Mouse (Mus musculus) hindlimb bud, embryonic 11.5 days (tissue): Measurements from ENCODE around the gene Palld.

ENCODE experiments used
- DNase-seq: peaks from one replicate; pipeline ENCODE4 v3.0.0-alpha.2; 2012; ENCODE audit warnings: low read depth, low spot score; ENCODE audit errors: extremely low spot score

The Palld gene

DNA sequence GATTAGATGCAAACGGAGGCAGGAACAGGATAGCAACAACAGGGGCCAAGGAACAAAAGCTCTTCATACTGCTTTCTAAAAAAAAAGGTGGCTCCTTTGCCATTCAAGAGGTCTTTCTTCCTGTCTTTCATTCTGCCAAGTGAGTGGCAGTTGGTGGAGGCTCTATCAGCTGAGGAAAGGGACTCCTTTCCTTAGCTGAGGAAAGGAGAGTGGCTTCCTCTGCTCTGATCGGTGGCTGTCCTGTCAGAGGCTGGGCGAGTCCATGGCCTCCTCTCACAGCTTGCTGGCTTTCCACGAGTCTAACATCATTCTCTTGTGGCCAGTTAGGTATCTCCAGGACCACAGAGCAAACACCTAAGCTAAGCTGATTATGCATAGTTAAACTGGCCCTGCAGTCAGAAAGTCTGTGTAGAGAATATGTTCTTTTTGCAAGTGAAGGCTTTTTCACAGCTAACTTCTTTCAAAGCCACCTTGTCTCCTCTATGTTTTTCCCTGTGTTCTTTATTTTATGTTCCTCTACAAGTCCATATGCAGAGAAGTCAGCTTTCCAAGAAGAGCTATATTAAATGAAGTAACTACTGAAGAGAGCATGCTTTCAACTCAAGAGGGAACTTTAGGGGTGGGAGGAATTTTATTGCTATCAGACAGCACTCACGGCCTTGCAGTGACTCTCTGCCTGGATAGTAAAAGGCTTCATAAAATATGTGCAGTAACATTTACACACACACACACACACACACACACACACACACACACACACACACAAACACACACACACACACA lies 171.0 kb downstream of the Palld start:
- no peak for DNase-seq

DNA sequence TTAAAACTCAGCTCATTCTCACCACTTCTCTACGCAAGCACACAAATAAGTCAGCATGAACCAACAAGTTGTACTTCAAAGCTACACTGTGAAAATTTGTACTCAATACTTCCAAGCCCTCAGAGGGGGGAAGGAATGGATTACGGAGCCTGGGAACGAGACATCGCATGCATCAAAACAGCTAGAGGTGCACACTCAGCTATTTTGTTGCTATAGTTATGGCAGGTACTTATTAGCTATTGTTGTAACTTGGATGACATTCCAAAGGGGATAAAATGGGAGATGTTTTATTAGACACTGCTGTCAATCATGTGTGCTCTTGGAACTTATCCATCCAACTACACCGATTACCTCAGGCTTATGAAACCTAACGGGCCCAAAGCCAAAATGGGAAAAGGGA lies 171.8 kb downstream of the Palld start:
- no peak for DNase-seq

DNA sequence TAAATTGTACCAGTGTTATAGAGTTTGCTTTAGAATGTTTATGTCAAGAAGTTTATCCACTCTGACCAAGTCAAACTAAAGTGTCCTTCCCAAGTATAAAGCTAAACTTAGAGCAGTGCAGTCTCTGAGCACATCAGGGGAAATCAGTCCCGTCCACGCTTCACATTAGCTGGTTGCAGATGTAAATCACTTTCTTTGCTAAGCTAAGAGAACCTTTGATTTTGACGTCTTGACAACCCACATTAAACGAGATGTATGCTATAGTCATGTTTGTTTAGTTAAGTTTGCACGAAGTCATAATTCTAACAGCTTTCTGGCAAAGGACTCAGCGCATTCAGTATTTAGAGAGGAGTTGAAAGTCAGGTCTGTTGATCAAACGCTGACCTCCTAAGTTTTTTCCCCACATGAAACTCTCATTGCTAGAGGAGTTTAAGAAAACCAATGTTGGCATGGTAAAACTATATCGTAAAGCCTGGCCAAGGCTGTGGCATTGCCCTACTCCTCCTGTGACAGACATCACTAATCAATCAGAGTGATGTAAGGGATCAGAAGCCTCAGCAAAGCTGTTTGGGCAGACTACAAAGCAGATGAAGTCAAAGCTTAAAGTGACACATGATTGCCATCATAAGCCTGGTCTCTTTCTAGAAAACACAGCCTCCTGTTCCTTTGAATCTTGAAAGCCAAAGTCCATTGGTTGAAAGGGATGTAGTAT lies 177.0 kb downstream of the Palld start:
- no peak for DNase-seq

DNA sequence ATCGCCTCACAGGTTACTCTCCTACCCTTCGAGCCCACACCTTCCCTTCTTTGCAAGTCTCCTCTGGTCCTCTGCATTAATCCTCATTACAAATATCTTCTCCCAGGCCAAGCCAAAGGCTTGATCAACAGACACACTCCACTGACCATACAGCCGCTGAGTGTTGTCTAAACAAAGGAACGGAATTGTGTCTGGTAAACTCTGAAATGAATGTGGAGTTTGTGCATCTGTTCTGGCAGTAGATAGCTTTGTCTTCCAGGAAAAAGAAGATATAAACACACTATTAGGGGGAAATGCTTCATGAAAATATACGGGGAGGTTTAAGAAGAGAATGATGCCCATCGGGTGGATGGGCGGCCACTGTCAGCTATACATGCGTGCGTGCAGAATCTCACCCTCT lies 180.3 kb downstream of the Palld start:
- no peak for DNase-seq

DNA sequence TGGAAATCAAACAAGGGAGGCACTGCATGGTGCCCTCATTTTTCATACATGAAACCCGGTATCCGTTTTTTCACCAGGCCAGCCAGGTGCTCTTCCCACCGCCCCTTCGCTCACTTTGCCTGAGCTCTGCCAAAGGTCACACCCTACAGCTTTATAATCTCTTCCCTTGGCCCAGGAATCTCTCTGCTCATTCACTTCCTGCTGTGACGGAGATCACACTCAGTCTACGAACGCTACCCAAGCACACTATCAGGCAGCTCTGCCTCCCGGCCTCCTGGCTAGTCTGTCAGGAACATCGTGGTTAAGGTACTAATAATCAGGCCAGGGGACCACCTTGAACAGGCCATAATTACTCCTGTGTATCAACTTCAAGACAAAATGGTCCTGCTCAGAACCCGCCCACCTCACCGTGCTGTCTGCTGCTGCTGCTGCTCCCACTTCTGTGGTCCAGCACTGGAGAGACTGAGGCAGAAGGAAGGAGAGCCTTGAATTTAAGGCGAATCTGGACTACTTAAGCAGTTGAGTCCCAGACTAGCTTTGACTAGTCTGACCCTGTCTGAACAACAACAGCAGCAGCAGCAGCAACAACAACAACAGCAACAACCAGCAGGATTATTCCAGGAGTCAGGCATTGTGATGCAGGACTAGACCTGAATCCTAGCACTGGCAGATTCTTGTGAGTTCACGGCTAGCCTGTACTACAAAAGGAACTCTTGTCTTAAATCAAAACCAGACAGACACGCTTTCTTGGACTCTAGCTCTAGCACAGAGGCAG lies 187.0 kb downstream of the Palld start:
- no peak for DNase-seq

DNA sequence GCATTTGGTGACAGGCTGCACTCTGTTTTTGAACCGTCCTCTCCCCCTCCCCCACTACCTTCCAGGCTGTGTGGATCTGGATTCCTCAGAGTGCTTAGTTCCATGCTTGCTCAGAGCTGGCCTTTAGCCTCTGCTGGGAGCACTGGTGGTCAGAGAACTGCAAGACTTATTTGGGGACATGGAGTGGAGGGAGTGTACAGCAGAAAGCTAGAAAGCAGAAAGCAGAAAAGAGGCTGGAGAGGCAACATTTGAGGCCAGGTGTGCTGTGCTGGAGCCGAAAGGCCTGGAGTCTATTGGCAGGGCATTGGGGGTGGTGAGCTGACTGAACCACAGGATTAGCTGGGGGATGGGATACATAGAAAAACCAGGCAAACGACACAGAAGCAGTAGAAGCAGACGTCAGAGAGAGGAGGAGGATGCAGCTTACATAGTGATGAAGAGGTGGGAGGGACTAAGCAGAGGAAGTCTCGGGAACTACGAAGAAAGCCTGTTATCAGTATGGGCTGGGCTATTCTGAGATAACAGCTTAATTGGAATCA lies 188.1 kb downstream of the Palld start:
- DNase-seq, result no peak

DNA sequence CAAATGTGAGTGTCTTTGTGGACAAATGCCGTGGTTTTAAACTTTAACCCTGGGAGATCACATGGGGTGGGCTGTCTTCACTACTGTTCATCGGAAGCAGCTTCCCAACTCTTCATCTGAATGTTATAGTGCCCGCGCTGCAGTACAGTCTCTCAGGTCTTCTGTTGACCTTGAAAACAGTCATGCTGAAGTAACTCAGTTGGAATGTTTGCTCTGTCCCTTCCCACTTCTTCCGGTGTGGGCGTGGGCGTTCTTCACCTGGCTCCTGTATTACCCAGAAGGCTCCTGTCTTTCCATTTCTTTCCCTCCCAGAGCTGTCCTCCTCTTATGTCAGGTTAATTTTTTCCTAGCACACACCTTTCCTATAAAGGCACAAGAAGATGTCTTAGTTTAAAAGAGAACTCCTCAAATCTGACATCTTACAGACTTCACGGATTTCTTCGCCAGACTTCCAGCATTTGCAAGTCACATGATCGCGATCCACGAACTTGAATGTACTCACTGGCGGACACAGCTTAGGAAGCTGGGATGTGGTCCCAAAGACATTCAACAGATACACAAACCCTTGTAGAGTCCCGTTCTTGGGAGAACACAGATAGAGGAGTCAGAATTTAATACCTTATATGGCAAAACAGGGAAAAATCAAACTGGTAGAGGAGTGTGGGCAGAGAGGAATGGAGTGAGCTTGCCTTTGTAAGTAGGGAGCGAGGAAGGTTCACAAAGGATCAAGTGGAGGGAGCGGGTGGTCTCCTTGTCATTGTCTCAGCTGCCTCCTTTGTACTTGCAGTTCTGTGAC lies 189.1 kb downstream of the Palld start:
- no peak for DNase-seq

DNA sequence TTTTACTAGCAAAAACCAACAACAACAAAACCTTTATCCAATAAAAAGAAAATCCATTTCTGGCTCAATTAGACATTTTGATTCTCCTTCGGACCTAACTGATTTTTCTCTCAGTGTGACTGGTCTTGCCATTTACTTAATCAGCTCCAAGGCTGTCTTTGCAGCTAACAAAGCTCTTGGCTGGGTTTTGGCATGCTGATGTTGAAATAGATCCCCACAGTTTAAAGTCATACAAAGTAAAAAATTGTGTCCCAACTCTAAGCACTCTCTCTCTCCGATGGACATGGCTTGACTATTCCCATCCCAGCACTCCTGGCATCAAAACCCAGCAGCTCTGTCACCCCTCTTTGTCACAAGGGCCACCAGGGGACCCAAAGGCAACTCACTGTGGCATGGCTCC lies 190.1 kb downstream of the Palld start:
- DNase-seq, result no peak

DNA sequence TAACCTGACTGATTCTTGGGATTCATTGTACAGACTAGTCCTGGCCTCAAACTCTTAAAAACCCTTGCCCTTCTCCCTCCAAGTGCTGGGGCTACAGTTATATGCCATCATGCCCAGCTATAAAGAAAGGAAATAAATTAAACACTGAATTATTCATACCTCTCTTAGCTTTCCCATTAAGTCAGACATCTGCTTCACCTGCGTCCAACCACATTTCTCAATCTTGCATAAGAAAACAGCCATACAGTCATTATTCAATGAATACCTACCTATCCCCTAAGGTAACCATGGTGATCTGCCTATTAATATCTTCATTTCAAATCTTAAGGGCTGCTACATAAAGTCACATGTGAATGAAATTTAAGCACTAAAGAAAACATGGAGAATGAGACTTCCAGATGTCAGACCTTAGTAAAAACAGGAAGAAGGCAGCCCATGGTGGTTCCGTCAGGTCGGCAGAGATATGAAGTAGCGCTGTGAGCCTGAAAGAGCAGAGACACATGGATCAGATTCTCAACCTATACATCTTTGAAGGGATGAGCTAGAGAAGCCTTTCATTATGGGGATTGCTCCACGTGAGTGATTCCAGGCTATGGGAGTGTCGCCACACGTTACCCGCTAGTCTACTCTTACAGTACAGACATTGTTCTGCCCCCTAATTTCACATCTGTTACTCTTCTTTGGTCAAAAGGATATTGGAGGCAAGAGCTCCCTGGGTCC lies 193.7 kb downstream of the Palld start:
- no peak for DNase-seq

DNA sequence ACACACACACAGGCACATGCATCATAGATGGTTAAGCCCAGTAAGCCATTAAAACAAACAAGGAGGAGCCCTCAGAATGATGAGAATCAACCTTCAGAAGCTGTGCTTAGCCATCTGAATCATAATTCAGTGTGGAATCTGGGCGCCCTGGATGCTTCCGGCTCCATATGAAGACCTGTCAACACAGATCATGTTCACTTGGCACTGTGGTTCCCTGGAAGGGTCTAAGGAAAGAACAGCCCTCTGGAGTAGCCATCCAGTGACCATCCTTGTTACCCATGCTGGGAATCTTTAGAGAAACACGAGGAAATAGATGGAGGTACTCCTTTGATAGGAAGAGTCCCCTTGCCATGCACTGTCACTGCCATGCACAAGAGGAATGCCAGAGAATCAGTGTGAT lies 197.0 kb downstream of the Palld start:
- no peak for DNase-seq

DNA sequence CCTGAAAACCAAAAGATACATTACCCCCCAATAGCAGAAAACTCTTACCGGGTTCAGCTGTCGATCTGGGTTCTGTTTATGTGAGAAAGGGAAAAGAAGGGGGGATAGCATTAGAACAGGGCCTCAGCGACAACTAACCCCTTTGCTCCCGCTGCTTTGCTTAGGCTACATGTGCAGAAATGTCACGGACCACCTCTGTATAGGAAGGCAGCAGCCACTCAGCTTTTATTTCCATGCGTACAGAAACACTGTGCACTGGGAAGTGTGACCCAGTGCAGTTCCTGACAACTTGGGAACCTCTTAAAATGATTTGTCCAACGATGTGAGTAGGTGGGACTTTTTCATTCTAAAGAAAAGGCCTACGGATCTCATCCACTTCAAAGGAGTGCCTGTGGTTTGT lies 200.4 kb downstream of the Palld start:
- DNase-seq, result no peak

DNA sequence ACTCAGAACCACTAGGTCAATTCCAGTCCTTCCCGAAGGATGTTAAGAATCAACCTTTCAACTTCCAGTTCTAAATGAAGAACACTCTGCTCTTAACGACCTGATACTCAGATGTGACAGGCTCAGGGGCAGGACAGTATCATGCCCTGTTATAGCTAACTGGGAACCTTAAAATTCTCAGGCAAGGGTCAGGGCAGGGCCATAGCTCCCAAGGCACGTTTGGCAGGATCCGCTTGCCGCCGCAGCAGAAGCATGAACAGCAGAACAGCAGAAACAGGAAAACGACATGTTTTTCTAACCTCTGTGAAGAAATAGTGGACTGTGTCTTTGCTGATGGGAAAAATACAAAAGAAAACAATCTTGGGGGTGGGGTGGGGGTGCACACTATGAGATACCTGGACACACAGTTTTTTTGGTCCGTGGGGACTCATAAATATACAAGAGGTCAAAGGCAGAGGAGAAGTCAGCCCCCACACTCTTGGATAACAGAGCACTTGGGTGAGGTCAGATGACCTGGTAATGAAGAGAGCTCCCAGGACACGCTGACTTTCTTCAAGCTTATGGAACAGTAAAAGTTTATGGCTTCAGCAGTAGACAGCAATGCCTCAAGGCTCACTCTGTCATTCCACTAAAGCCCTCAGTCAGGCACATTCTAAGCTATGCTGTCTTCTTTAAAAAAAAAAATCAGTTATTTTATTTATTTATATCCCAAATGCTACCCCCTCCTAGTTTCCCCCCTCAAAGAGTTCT lies 201.4 kb downstream of the Palld start:
- DNase-seq, result no peak

DNA sequence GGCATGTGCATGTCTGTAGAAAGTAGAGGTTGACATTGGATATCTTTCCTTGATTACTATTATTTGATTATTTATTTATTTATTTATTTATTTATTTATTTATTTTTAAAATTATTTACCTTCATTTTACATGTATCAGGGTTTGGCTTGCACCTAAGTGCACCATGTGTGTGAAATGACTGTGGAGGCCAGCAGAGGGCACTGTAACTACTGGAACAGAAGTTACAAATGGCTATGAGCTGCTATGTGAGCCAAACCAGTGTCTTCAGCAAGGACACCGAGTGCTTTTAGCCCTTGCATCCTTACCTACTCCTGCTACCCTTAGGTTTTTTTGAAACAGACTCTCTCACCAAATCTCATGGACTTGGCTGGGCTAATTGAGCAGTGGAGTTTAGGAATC lies 202.2 kb downstream of the Palld start:
- no peak for DNase-seq

DNA sequence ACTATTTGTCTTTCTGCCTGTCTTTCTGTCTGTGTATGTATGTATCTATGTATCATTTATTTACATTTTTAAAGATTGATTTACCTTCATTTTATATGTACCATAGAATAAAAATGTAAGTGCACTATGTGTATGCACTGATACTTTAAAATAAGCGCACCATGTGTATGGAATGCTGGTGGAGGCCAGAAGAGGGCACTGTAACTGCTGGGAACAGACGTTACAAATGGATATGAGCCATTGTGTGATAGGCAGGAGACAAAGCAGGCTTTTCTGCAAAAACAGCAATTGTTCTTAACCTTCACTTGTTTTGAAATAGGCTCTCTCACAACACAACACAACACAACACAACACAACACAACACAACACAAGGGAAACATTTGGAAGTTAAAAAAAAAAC lies 203.5 kb downstream of the Palld start:
- DNase-seq, result no peak

DNA sequence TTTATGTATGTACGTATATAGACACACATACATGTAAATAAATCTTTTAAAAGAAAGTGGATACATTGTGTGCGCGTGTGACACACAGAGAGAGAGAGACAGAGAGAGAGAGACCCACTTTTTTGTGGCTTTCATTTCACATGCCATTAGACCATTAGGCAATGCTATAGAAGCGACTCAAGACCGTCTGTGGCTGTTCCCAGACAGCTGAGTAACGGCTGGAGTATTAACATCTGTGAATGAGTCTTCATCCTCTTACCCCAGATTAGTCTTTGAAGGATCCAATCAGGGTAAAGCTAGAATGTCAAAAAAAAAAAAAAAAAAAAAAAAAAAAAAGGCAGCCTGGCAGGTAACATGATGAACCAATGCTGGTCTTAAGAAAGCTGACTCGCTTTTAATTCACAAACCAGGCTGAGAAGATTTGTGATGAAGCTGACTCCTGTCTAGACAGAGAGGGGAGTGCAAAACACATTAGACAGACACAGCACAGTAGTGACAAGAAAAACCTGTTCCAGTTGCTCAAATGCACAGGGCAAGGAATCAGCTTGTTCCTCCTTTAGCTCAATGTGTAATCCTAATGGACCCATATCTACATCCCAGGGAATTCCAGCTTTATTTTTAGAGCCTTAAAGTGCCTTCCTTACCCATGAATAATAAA lies 204.6 kb downstream of the Palld start:
- no peak for DNase-seq

DNA sequence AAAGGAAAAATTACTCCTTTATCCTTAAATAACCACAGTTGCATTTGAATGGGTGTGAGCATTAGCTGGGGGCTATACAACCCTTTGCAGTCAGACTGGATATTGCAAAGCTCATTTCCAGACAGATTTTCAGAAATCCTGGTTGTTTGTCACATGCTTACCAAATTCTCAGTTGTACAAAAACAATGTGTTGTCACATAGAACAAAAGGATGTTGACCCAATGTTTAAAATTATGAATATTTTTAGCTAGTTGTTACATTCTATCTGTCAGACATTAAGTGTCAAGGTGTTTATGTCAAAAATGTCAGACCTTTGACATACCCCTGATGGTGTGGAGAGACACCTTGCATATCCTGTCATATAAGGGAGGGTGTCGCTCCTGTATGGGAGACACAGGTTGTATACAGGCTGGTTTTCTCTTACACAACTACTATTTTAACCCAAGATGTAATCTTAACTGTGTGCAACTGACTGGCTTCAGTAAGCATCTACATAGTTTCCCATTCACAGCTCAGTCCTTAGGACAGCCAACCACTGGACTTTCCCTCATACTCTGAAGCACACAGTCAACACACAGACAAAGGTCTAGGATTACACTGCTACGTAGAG lies 205.5 kb downstream of the Palld start:
- no peak for DNase-seq

DNA sequence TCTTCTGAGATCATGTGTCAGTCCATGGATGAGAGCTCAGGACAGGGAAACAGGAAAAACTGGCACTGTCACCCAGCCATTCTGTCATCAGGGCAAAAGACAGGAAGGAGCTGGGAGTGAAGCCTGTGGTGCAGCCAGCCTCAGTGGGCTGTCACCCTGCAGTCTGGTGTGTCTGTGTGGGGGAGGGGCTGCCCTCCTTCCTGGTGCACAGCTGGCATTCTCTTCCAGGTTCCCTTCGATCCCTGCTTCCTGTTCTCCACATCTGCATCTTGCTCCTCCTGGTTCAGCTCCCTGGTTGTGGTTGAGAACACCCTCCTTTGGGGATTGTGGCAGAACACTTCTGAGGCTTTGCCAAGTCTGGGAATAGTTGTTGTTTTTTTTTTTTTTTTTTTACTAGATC lies 207.1 kb downstream of the Palld start:
- DNase-seq, result no peak

DNA sequence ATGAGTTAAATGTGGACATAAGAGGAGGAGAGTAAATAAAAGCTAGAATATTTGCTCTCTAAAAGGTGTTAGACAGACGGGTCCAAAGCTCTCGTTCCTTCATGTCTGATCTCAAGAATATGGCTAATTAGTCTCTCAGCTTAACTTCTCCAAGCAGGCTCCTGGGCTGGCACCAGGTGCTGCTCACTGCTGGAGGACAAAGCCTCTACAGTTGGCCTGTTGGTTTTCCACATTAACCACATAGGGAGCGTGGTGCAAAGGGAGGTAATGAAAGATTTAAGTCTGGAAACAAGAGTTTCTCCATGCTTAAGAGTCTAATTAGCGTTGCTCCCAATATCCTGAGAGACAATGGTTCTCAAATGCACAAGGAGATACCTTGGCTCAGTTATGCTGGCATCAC lies 209.6 kb downstream of the Palld start:
- no peak for DNase-seq

DNA sequence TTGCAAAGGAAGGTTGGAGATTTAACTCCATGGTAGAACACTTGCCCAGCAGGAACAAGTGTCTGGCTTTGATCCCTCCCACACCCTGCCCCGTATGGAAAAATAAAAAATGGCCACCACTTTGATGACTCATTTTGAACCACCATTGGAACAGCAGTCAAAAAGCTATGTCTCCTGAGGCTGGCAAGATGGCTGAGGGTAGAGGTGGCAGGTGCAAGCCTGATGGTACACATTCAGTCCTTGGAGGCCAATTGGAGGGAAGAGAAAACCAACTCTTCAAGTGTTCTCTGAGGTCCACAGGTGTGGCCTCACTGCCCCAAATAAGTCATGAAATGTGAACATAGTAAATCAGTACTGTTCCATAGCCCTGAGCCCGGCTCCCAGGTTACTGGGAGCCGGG lies 210.4 kb downstream of the Palld start:
- DNase-seq, result no peak
